Comparison of ENCODE assay signal across 23 mouse cellular contexts in the genomic region with DNA sequence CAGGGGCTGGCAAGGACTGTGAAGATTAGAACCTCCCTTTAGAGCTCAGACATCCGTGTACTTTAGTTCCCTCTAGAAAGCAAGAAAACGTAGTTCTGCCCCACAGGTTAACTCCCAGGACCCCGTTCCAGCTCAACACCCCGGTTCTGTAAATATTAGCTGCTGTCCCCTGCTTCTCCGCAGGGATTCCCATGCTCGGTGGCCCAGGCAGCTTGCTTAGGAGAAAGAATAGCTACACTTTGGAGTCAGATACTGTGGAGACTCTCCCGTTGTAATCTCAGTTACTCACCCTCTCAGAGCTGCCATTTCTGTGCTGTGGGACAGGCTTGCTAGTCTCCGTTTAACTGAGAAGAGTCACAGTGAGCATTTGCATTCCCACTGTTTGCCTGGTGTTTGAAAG. TPM values are rescaled to one million over a fixed set of nuclear protein-coding genes. Genes with fewer than 3 reads are reported as not detected.
A peak's percentile ranks its signal among the peaks of the same experiment; 100 is the strongest.
DNase-seq lines count a peak whose midpoint lies in the region; ATAC-seq lines count a peak whose summit lies in the region.
"Had no signal": no experiment of that assay in that cellular context is flagged by ENCODE, and none has a peak within 500 bp of the region (broad histone marks: within the 10 kb centered on the region; RNA-seq: fewer than 3 reads in every experiment).

No protein-coding gene starts in this region.

- H3K27me3 ChIP-seq in heart, embryonic 12.5 days (replicated peaks), result peaks cover 24% of the 10 kb centered on the region
- H3K27me3 ChIP-seq in kidney, embryonic 16.5 days (ENCODE audit: insufficient read depth, low read length), result peaks cover 43% of the 10 kb centered on the region
- peaks cover 60% of the 10 kb centered on the region for H3K27me3 ChIP-seq in neural tube, embryonic 13.5 days
- H3K27me3 ChIP-seq in neural tube, embryonic 15.5 days (replicated peaks), result peaks cover 42% of the 10 kb centered on the region

- H3K27ac ChIP-seq in heart, embryonic 12.5 days (ENCODE audit: poor library complexity, severe bottlenecking), result peak overlapping the region; percentile 93
- no peak overlapping the region for H3K27ac ChIP-seq in kidney, embryonic 16.5 days (ENCODE audit: low read length)
- H3K27ac ChIP-seq in neural tube, embryonic 13.5 days (replicated peaks), result no peak overlapping the region
- H3K27ac ChIP-seq in neural tube, embryonic 15.5 days (replicated peaks), result no peak overlapping the region
- H3K27ac ChIP-seq: limb, embryonic 13.5 days had no signal

- peak overlapping the region; percentile 85 for H3K9ac ChIP-seq in heart, embryonic 12.5 days
- H3K9ac ChIP-seq in kidney, embryonic 16.5 days (replicated peaks; ENCODE audit: low read length), result no peak overlapping the region
- H3K9ac ChIP-seq in neural tube, embryonic 13.5 days, result no peak overlapping the region
- H3K9ac ChIP-seq in neural tube, embryonic 15.5 days (replicated peaks), result no peak overlapping the region
- H3K9ac ChIP-seq: limb, embryonic 13.5 days; lung, embryonic 14.5 days had no signal

- no peaks in the 10 kb centered on the region for H3K36me3 ChIP-seq in heart, embryonic 12.5 days
- no peaks in the 10 kb centered on the region for H3K36me3 ChIP-seq in kidney, embryonic 16.5 days (ENCODE audit: insufficient read depth, low read length)
- H3K36me3 ChIP-seq in neural tube, embryonic 13.5 days, result no peaks in the 10 kb centered on the region
- H3K36me3 ChIP-seq in neural tube, embryonic 15.5 days, result no peaks in the 10 kb centered on the region
- H3K36me3 ChIP-seq: limb, embryonic 13.5 days had no signal

- peak overlapping the region; percentile 65 for H3K4me3 ChIP-seq in heart, embryonic 12.5 days
- H3K4me3 ChIP-seq in kidney, embryonic 16.5 days (ENCODE audit: low read length), result peak overlapping the region; percentile 33; the same call in 1 of the 2 replicates
- H3K4me3 ChIP-seq in neural tube, embryonic 13.5 days, result no peak overlapping the region
- H3K4me3 ChIP-seq in neural tube, embryonic 15.5 days (replicated peaks), result no peak overlapping the region

- peak overlapping the region; percentile 78 for H3K4me2 ChIP-seq in heart, embryonic 12.5 days
- peak overlapping the region; percentile 69 for H3K4me2 ChIP-seq in kidney, embryonic 16.5 days (replicated peaks; ENCODE audit: low read depth, low read length)
- 0 out of 2 replicates have a peak overlapping the region, but pooled peaks have one; percentile 65 for H3K4me2 ChIP-seq in neural tube, embryonic 13.5 days
- peak overlapping the region; percentile 72; the same call in 1 of the 2 replicates for H3K4me2 ChIP-seq in neural tube, embryonic 15.5 days

- ATAC-seq in heart, embryonic 12.5 days (ENCODE audit: insufficient number of reproducible peaks, low FRiP score), result no peak
- peak; percentile 16; the same call in 1 of the 2 replicates for ATAC-seq in kidney, embryonic 16.5 days (ENCODE audit: low FRiP score, low TSS enrichment)
- no peak for ATAC-seq in neural tube, embryonic 13.5 days (ENCODE audit: low read depth)
- no peak for ATAC-seq in neural tube, embryonic 15.5 days (ENCODE audit: low FRiP score)
- ATAC-seq: activated CD4-positive, CD25-positive, alpha-beta regulatory T cell, adult 4 months; forebrain, embryonic 14.5 days; Patski had no signal

- H3K9me3 ChIP-seq in heart, embryonic 12.5 days (replicated peaks), result no peaks in the 10 kb centered on the region
- no peaks in the 10 kb centered on the region for H3K9me3 ChIP-seq in kidney, embryonic 16.5 days (ENCODE audit: low read length)
- no peaks in the 10 kb centered on the region for H3K9me3 ChIP-seq in neural tube, embryonic 13.5 days
- no peaks in the 10 kb centered on the region for H3K9me3 ChIP-seq in neural tube, embryonic 15.5 days (replicated peaks)
- H3K9me3 ChIP-seq: limb, embryonic 13.5 days had no signal

- intact Hi-C loops in heart, postnatal 14 days (cut with DNase I), result loop anchor here (10.0 kb wide), 2 partner anchors 398 to 778 kb away; no protein-coding TSS in a partner anchor

- H3K4me1 ChIP-seq in heart, embryonic 12.5 days (replicated peaks), result peaks cover 46% of the 10 kb centered on the region
- H3K4me1 ChIP-seq in kidney, embryonic 16.5 days (ENCODE audit: insufficient read depth, low read length), result peaks cover 29% of the 10 kb centered on the region
- H3K4me1 ChIP-seq in neural tube, embryonic 13.5 days (replicated peaks), result peaks cover 17% of the 10 kb centered on the region
- peaks cover 20% of the 10 kb centered on the region for H3K4me1 ChIP-seq in neural tube, embryonic 15.5 days

- DNase-seq in heart, postnatal 14 days, result no peak
- DNase-seq in kidney, postnatal 14 days, result no peak
- DNase-seq in neural tube, embryonic 10.5 days (ENCODE audit: extremely low spot score, low spot score), result no peak
- no peak for DNase-seq in retina, postnatal 1 day
- DNase-seq: adrenal gland, postnatal 14 days; cerebellum, adult 11-12 months; cerebellum, postnatal 25 days; lung, embryonic 14.5 days; thymus, adult 18-20 months had no signal

- WGBS in heart, embryonic 12.5 days, result 19% methylated on average over 8 of the region's 8 CpGs
- 7% methylated on average over 8 of the region's 8 CpGs for WGBS in kidney, embryonic 16.5 days
- 21% methylated on average over 8 of the region's 8 CpGs for WGBS in neural tube, embryonic 13.5 days
- 16% methylated on average over 8 of the region's 8 CpGs for WGBS in neural tube, embryonic 15.5 days

RNA-seq across cellular contexts. Expression of a gene that starts 1.2 kb away (rescaled TPM):
- polyA plus RNA-seq in heart, embryonic 12.5 days (2016; fragmentation: Nextera tagmentation; extraction: Ambion mirVana), result 24.8 and 29.4 TPM in 2 replicates
- total RNA-seq in heart, postnatal 14 days (2021), result 10 to 100 TPM; 47.0 to 54.0 TPM
- 2.2 and 2.6 TPM in 2 replicates for polyA plus RNA-seq in kidney, embryonic 16.5 days (2015; fragmentation: Nextera tagmentation; extraction: Ambion mirVana)
- 0.13 and 0.28 TPM in 2 replicates for polyA plus RNA-seq in neural tube, embryonic 13.5 days (2015; fragmentation: Nextera tagmentation; extraction: Ambion mirVana)
- 0.19 and 0.22 TPM in 2 replicates for polyA plus RNA-seq in neural tube, embryonic 15.5 days (2015; fragmentation: Nextera tagmentation; extraction: Ambion mirVana)
- total RNA-seq: gastrocnemius, adult 18-20 months; monocyte, adult 5-6 weeks had no signal
- polyA plus RNA-seq: activated CD4-positive, CD25-positive, alpha-beta regulatory T cell, adult 4 months; Patski had no signal

RNA-seq across cellular contexts. Expression of a gene that starts 29.4 kb away (rescaled TPM):
- not detected in 2 replicates for polyA plus RNA-seq in heart, embryonic 12.5 days (2016; fragmentation: Nextera tagmentation; extraction: Ambion mirVana)
- not detected for total RNA-seq in heart, postnatal 14 days (2021)
- polyA plus RNA-seq in kidney, embryonic 16.5 days (2015; fragmentation: Nextera tagmentation; extraction: Ambion mirVana), result 18.8 and 19.2 TPM in 2 replicates
- polyA plus RNA-seq in neural tube, embryonic 13.5 days (2015; fragmentation: Nextera tagmentation; extraction: Ambion mirVana), result not detected in 2 replicates
- polyA plus RNA-seq in neural tube, embryonic 15.5 days (2015; fragmentation: Nextera tagmentation; extraction: Ambion mirVana), result not detected in 2 replicates
- total RNA-seq: adrenal gland, postnatal 14 days; gastrocnemius, adult 18-20 months; granulocyte monocyte progenitor cell, adult 5-6 weeks; layer of hippocampus, postnatal 14 days; left cerebral cortex, postnatal 10 days had no signal
- polyA plus RNA-seq: activated CD4-positive, CD25-positive, alpha-beta regulatory T cell, adult 4 months; forebrain, embryonic 14.5 days; limb, embryonic 13.5 days; lung, embryonic 14.5 days; stomach, embryonic 14.5 days had no signal

Comparison
In these comparisons a context has a peak if more than half of its experiments do, and no peak if none do; other contexts are left out.
1. H3K4me3 ChIP-seq: peak in heart, embryonic 12.5 days (single experiment) and kidney, embryonic 16.5 days (single experiment); none in neural tube, embryonic 13.5 days (single experiment) and neural tube, embryonic 15.5 days (single experiment).
2. RNA of a gene that starts 29.4 kb away (polyA plus RNA-seq): 18.8 to 19.2 TPM in kidney, embryonic 16.5 days; not detected in heart, embryonic 12.5 days, not detected in neural tube, embryonic 13.5 days and not detected in neural tube, embryonic 15.5 days; every median in the first group is over 10 times any median in the second.
3. Peak in every context shown above with its lines, with median percentiles within 50 percentile points of each other: H3K4me2 ChIP-seq.